Mouse (Mus musculus): ENCODE results near the gene Atp6v1c2. TPM values are rescaled to one million over a fixed set of nuclear protein-coding genes. Genes with fewer than 3 reads are reported as not detected.

Gene Atp6v1c2
- polyA plus RNA-seq, 1 experiment from 2014 or later, result 1.0 TPM

Small RNAs within 50 kb of the gene (microRNA-seq; reads per million reads assigned to microRNA genes)
- 16.6 reads per million, percentile 31 among the genes with 10 or more reads in this experiment for gene Mir3066

Other genes starting within 250 kb of the Atp6v1c2 start
- gene Kcnf1, start 152.5 kb downstream of the Atp6v1c2 start, polyA plus RNA-seq (2014; fragmentation: Nextera tagmentation; extraction: Ambion mirVana), result 0.13 and 0.30 TPM in 2 replicates
- 502 and 534 TPM in 2 replicates for gene Pdia6, start 62.8 kb downstream of the Atp6v1c2 start, polyA plus RNA-seq (2014; fragmentation: Nextera tagmentation; extraction: Ambion mirVana)
- 22.0 and 31.0 TPM in 2 replicates for gene Nol10, start 19.1 kb upstream of the Atp6v1c2 start, polyA plus RNA-seq (2014; fragmentation: Nextera tagmentation; extraction: Ambion mirVana)
- gene Odc1, start 215.4 kb upstream of the Atp6v1c2 start, polyA plus RNA-seq (2014; fragmentation: Nextera tagmentation; extraction: Ambion mirVana), result 236 and 296 TPM in 2 replicates